Mouse (Mus musculus): ENCODE data around the gene Osbpl3. TPM values are rescaled to one million over a fixed set of nuclear protein-coding genes. Genes with fewer than 3 reads are reported as not detected.

Osbpl3 gene
- total RNA-seq, 2 experiments from 2014 or later: 5.0 to 5.8 TPM

GRCm38 (mm10) chr6:50252690-50253089 lies 203.3 kb downstream of the Osbpl3 start:
- no peak for DNase-seq
- intact Hi-C loops (cut with DNase I; ENCODE audit: low total_unique reads): no loop called here

- intact Hi-C loops (cut with DNase I; ENCODE audit: low total_unique reads): no loop called here
- no peak for DNase-seq
Observed at GRCm38 (mm10) chr6:50247791-50248190, 208.2 kb downstream of the Osbpl3 start.

GRCm38 (mm10) chr6:50247356-50247755 lies 208.6 kb downstream of the Osbpl3 start:
- intact Hi-C loops (cut with DNase I; ENCODE audit: low total_unique reads): no loop called here
- no peak for DNase-seq

- intact Hi-C loops (cut with DNase I; ENCODE audit: low total_unique reads): no loop called here
- DNase-seq: no peak
Observed at GRCm38 (mm10) chr6:50244967-50245366, 211.0 kb downstream of the Osbpl3 start.

DNA sequence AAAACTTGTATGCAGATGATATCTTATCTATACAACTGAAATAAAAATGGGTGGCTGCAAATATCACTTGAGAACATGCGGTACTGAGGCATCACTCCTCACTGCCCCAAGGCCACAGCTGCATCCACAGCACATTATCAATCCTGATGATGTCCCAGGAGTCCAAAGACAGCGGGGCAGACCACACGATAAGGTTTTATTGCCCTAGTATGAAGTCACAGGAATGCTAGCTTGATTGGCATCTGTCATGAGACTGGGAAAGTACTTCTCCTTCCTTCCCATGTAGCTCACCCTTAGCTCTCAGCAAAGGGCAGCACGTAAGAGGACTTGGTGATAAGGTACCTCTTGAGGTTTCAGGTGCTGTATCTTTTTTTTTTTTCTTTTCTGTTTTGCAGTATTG lies 211.9 kb downstream of the Osbpl3 start:
- intact Hi-C loops (cut with DNase I; ENCODE audit: low total_unique reads): no loop called here
- no peak for DNase-seq

Other genes starting within 250 kb of the Osbpl3 start
- 1 to 10 TPM in 1 of 2 experiments, under 1 TPM in 1; 0.66 to 1.7 TPM for gene Gsdme, start 192.3 kb downstream of the Osbpl3 start, total RNA-seq (2021)
- gene Cycs, start 110.3 kb upstream of the Osbpl3 start, total RNA-seq (2021): 100 to 1,000 TPM in 1 of 2 experiments, 10 to 100 TPM in 1; 95.1 to 115 TPM
- under 1 TPM; 0.11 to 0.16 TPM for gene 4921507P07Rik, start 140.4 kb upstream of the Osbpl3 start, total RNA-seq (2021)
- gene Npvf, start 198.2 kb upstream of the Osbpl3 start, total RNA-seq (2021): not detected

All from gastrocnemius, postnatal 14 days (tissue).